Mouse (Mus musculus): ENCODE measurements around the gene Kansl2. TPM values are rescaled to one million over a fixed set of nuclear protein-coding genes. Genes with fewer than 3 reads are reported as not detected.
"Not testable (repeated sequence)": the region's sequence is repeated elsewhere in the genome, so short reads cannot be mapped to it uniquely, and the experiment has no call there.

The Kansl2 gene
- total RNA-seq, 1 experiment from 2014 or later: 57.1 TPM

DNA sequence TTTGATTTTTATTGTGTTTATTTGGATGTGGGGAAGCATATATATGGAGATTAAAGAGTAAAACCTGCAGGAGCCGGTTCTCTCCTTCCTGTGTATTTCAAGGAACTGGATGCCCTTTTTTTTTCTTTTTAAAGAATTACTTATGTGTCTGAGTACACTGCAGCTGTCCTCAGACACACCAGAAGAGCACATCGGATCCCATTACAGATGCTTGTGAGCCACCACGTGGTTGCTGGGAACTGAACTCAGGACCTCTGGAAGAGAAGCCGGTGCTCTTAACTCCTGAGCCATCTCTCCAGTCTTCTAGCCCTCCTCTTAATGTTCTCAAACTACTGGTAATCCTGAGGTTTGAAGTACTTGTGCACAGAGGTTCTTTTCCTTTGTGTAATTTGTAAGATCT lies 3.9 kb upstream of the Kansl2 start:
- ATAC-seq (replicated peaks; ENCODE audit: low read depth, poor library complexity, severe bottlenecking): no peak

DNA sequence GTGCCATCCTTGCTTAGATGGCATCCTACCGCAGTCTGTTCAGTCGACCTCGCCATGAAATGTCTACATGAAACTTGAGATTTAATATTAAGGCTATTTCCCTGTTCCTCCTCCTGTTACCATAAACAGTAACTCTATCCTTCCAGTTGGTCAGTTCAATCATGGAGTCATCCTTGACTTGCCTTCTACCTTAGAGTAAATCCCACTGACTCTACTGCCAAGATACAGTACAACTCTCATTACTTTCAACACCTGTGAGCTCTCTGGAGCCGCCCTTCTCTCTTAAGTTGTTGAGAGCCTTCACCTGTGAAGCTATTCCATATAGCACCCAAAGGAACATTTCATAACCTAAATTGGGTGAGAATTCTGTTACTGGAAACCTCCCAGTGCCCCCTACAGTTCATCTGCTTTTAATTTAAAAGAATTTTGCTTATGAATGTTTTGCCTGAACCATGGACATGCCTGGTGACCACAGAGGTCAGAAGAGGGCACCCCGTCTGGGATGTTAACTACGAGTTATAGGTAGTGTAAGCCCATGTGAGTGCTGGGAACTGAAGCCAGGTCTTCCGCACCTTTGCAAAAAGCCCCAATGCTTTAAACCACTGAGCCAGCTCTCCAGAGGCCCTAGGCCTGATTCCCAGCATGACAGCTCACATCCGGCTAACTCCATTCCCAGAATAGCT lies 2.9 kb upstream of the Kansl2 start:
- no peak for ATAC-seq (replicated peaks; ENCODE audit: low read depth, poor library complexity, severe bottlenecking)

DNA sequence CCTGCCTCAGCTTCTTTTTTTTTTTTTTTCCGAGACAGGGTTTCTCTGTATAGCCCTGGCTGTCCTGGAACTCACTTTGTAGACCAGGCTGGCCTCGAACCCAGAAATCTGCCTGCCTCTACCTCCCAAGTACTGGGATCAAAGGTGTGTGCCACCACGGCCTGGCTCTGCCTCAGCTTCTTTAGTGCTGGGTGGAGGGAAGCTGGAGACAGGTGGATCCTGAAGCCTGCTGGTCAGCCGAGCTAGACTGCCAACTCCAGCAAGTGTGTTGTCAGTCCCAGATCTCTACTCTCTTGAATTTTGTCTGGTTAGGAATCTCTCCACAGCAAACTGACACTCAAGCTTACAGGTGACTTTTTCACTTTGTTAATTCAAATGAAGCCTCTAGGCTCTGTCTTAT lies 1.9 kb upstream of the Kansl2 start:
- no peak for ATAC-seq (replicated peaks; ENCODE audit: low read depth, poor library complexity, severe bottlenecking)

DNA sequence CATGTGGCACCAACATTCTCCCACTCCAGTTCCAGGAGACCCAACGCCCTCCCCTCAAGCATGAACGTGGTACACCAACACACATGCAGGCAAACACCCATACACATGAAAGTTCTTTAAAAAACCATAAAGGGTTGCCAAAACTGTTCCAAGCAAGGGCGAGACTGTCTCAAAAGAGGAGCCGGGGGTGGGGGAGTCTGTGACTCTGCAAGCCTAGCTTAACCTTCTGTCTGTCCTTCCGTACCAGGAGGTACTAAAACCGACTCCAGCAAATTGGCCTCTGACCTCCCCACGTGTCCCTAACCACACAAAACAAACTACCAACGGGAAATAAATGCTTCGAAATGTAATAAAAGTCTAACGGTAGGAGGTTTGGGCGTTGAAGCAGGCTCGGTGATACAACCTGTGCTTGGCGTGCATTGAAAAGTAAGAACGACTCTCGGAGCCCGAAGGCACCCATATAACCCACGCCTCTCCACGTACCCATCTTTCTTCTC lies 981 bp downstream of the Kansl2 start:
- no peak for ATAC-seq (replicated peaks; ENCODE audit: low read depth, poor library complexity, severe bottlenecking)

DNA sequence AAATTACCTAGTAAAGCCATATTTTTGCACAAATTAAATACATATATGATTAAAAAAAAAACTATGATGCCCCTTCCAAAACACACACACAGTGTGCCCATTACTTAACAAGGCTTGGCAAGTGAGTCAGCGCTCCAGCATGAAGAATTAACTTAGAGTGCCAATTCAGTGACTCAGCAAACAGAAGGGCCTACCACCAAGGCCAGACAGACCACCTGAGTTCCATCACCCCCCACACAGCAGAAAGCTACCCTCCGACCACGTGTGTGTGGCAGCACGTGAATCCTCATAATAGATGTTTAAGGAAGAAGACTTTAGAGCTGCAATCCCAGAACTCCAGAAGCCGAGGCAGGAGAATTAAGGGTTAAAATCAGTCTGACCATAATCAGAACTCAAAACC lies 1.8 kb downstream of the Kansl2 start:
- no peak for ATAC-seq (replicated peaks; ENCODE audit: low read depth, poor library complexity, severe bottlenecking)

DNA sequence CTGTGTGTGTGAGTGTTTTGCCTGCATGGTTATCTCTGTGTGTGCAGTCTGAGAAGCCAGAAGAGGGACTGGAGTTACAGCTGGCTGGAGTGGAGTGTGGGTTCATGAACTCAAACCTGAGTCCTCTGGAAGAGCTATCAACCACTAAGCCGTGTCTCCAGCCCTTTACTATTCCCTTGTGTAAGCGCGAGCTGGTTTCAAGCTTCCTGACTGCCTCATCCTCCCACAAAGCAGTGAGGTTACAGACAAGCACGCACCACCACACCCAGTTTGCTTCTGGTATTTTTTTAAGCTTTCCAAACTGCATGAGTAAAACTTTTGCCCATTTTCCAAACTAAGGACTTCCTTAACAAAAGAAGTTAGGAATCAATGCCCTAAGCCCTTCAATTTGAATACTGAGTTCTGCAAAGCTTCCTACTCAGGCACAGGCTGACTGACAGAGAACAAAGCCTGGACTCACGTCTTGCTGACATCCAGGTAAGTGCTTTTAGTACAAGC lies 5.9 kb downstream of the Kansl2 start:
- no peak for ATAC-seq (replicated peaks; ENCODE audit: low read depth, poor library complexity, severe bottlenecking)

DNA sequence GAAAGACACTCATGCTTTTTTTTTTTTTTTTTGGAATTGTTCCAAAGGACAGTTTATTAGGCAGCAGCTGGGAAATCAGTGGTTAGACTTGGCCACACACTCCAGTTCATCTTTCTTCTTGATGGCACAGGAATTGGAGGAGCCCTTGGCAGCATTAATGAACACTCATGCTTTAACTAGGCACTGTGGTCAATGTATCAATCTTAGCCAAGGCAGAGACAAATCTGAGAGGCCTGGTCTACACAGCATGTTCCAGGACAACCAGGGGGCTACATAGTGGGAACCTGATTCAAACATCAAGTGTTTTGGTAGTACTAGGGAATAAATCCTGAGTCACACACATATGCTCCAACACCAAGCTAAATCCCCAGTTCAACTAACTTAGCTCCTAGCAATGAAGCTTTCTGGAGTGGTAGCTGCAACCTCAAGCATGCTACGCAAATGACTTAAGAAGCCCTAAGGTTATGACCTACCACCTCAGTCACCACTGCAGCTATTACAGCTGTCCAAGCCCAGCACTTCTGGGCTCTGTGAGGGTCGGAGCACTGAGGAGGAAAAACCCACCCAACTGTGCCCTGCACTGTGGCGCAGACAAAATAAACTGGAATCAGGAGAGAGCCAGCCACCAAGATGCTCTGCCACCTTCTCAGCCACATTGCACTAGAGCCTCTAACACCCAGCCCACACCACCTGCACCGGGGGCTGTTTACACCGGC lies 6.8 kb downstream of the Kansl2 start:
- no peak for ATAC-seq (replicated peaks; ENCODE audit: low read depth, poor library complexity, severe bottlenecking)

DNA sequence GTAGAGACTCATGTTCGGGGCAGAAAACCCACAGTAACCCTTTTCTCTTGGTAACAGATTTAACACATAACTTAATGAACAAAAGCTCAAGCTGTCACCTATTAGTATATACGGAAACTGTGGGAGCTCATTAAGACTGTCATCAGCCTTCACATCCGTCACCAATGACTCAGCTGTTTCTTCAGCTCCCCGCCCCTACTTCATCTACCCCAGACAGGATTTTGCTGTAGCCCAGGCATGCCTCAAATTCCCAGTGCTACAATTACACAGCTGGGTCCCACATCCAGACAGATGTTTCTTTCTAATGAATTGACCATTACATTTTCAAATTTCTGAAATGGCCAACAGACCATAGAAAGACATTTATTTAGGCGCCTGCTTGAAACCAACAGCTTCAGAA lies 8.0 kb downstream of the Kansl2 start:
- peak; percentile 69; the same call in 1 of the 2 replicates for ATAC-seq (replicated peaks; ENCODE audit: low read depth, poor library complexity, severe bottlenecking)

DNA sequence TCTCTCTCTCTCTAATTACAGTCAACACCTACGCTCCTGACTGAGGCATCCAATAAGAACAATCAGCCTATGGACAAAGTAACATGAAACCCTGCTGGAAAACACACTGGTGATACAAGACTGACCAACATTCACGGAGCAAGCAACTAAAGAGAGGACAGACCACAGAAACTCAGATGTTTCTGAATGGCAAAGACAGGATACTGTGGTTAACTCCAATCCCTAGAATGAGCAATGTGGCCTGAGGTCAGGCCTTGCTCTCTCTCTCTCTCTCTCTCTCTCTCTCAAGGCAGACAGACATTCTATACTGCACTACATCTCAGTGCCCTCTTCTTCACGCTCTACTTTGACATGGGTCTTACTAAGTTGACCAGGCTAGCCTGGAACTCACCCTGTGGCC lies 12.8 kb downstream of the Kansl2 start:
- 0 out of 2 replicates have a peak, but pooled peaks have one; percentile 12 for ATAC-seq (replicated peaks; ENCODE audit: low read depth, poor library complexity, severe bottlenecking)

DNA sequence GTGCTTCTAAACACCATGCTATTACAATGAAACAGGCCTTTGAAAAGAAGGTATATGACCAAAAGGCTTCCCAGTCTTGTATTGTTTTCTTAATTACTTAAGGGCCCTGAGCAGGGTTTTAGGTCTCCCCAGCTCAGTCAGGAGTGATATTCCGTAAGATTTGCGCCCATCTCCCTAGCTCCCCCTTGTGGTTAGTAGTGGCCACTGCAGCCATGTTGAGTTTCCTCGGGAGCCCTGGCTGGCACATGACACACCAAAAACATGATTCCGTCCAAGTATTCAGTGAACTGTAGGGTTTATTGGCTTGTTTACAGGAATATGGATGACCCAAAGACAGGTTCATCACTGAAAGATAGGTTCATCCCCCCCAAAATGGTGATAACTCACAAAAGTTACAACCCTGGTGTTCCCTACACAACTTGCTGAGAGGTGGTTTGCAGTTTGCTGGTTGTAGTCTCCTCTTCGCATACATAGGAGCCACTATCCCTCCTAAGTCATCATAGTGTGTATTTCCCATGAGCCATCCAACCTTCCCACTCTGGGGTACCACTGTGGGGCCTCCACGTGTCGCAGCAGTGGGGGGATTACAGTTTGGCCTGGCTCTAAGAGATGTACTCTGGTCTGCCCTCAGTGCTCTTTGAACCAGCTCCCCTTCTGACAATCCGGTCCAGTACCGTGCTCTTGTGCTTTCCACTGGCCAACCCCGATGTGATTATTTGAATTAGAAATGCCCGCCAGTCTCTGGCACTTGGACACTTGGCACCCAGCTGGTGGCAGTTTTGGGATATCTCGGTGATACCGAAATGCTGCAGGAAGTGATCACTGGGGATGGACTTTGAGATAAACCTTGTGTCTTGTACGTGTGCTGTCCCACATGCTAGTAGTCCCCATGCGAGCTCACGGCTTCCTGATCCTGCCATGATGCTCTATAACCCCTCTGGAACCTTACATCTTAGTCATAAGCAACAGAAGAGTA lies 16.4 kb downstream of the Kansl2 start:
- ATAC-seq (replicated peaks; ENCODE audit: low read depth, poor library complexity, severe bottlenecking): peak; percentile 52

DNA sequence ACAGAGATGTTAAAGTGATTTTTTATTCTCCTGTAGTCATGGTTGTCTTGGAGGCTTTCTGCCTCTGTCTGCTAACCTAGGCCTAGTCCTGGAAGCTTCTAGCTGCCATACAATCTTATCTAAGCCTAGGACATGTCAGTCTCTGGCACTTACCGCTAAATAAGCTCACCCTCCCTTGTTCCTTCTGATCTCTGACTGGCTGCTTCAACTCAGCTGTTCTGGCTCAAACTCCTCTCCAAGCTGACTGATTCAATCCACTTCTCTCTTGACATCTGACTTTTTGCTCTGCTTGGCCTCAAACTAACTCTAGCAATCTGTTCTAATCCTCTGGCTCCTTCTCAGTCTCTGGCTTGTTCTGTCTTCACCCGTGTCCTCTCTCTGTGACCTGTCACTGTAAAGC lies 19.2 kb downstream of the Kansl2 start:
- ATAC-seq (replicated peaks; ENCODE audit: low read depth, poor library complexity, severe bottlenecking): not testable (repeated sequence)

DNA sequence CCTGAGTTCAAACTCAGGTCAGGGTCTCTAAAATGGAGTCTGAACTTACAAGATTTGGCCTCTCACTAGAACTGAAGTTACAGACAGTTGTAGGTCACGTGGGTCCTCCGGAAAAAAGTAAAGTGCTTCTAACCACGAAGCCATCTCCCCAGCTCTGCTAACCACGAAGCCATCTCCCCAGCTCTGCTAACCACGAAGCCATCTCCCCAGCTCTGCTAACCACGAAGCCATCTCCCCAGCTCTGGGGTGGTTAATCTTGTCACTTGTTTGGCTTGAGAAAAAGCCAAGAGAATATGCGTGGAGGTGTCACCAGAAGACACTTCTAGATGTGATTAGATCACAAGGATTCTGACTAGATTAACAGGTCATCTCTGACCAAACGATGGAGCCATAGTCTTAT lies 19.9 kb downstream of the Kansl2 start:
- ATAC-seq (replicated peaks; ENCODE audit: low read depth, poor library complexity, severe bottlenecking): peak; percentile 52

DNA sequence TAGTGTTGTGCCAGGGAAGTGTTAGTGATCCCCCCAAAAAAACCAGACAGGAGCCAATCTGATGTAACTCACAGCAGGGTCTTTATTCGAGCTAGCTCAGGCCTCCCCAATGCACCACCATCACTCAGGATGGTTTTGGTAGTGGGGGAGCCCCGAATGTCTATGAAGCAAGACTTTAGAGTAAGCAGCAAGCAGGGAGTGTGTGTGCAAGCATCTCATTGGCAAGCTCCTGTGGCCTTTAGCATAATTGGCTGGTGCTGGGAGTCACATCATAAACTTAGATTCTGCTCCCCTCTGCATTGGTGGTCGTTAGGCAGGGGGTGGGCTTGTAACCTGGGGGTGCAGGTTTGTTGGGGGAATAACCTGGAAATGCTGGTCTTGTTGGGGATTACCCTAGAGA lies 20.4 kb downstream of the Kansl2 start:
- not testable (repeated sequence) for ATAC-seq (replicated peaks; ENCODE audit: low read depth, poor library complexity, severe bottlenecking)

DNA sequence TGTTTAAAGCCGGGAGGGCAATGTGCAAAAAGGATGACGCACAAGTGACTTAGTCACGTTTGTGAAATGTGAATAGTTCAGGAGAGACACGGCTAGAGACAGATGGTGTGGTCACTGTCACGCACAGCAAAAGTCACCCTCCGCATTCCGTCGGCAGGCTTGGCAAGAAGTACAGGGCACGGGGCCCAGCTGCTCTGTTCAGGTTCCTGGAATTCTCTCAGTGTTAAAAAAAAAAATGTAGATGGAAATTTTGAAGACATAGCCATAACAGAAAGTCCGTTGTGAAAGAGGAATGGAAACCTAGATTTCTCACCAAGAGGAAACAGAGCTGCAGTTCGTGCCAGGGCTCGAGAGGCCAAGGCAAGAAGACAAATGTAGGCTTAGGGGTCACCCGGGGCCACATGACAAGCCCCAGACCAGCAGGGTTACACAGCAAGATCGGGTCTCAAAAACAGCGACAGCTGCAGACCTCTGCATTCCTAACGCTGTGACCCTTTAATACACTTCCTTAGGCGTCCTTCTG lies 21.2 kb downstream of the Kansl2 start:
- ATAC-seq (replicated peaks; ENCODE audit: low read depth, poor library complexity, severe bottlenecking): peak; percentile 37

DNA sequence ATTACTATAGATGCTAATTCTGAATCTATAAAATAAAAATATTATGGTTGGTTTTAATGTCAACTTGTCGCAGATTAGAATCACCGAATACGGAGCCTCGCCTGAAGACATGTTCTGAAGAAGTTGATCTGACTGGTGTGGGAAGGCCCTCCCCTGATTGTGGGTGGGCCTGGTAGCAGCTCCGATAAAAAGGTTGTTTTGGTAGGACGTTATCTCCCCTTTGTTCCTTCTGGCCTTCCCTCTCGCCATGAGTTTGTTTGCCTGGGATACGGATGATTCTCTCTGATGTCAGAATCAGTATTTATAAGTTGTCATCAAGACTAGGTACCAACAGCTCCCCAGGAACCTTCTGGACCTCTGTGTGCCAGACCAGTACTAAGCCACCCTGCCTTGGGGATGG lies 21.8 kb downstream of the Kansl2 start:
- ATAC-seq (replicated peaks; ENCODE audit: low read depth, poor library complexity, severe bottlenecking): no peak

DNA sequence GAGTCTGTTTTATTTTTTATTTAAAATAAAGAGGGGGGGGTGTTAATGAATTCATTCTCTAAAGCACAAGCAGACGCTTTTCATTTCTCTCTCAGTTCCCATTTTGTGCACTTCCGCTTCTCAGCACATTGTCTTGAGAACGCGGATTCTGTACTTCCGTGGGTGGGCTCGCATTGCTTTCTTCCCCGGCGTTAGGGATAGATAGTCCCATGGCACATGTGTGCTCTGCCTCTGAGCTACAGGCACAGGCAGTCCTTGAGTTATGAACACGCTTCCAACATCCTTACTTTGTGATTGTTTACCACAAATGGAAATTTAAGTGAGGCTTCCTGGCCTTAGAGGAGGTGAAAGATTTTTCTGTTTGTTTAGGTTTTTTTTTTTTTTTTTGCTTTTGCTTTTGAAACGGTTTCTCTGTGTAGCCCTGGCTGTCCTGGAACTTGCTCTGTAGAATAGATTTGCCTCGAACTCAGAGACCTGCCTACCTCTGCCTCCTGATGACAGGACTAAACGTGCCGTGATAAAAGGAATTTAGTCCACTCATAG lies 22.6 kb downstream of the Kansl2 start:
- peak; percentile 31 for ATAC-seq (replicated peaks; ENCODE audit: low read depth, poor library complexity, severe bottlenecking)

DNA sequence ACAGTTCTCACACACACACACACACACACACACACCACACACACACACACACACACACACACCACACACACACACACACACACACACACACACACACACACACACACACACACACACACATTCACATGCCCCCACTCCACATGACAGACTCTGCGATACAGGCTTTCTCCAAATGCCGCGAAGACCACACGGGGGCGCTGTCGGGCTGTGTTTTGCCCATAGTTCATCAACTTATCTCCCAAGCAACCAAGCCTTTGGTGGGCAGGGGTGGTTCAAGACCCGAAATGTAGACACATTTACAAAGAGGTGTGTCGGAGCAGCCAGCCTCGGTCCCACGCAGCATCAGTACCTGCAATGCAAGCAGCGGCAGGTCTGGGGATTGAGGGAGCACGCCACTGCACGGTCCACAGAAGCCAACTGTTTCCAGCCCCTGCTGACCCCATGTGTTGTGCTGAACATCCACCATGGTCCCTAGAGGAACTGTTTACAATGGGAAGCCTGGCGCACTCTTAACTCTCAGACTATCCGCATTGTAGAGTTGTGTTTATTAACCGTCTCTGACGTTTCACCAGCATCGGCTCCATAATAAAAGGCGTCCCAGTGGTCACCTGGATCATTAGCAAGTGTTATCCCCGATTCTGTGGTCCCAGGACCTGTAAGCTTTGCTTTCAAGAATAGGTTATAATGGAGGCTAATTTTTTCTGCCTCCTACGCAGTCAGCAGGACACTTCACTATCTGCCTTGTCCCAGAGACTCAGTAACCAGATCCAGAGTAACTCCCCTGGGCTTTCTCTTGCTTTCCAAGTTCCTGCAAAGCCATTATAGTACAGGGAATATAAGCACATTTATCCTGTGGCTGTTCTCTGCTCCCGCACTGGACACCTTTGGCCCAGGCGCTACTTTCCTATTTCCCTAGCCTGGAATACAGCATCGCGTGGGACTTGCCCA lies 23.4 kb downstream of the Kansl2 start:
- peak; percentile 64 for ATAC-seq (replicated peaks; ENCODE audit: low read depth, poor library complexity, severe bottlenecking)

DNA sequence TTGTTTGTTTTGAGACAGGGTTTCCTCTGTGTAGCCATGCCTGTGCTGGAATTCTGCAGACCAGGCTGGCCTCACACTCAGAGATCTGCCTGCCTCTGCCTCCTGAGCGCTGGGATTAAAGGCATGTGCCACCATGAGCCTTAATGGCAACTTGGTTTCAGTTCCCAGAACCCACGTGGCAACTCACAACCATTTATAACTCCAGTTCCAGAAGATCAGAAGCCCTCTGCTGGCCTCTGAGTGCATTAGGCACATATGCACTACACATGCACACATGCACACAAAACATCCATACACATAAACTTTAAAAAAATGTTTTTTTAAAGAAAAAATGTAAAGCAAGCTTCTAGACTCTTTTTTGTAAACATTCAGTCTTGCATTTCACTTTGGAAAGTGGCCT lies 24.7 kb downstream of the Kansl2 start:
- no peak for ATAC-seq (replicated peaks; ENCODE audit: low read depth, poor library complexity, severe bottlenecking)

DNA sequence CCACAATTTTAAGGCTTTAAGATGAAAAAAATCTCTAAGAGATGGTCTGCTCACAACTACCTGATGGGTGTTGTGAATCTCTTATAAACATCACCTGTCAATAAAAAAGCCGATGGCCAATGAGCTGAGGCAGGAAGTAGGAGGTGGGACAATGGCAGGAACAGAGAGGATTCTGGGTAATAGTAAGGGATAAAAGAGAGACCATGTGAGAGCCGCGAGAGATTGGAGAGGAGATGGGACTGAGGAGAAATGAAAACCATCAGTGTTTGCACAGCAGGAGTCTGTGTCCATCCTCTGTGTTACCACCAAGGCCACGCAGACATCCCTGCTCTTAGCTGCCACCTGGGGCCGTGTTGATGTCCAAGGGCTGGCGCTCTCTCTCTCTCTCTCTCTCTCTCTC lies 26.7 kb downstream of the Kansl2 start:
- ATAC-seq (replicated peaks; ENCODE audit: low read depth, poor library complexity, severe bottlenecking): no peak

Measured in common myeloid progenitor, adult 5-6 weeks (primary cell).